Mouse (Mus musculus): ENCODE results near the gene Ets1. TPM values are rescaled to one million over a fixed set of nuclear protein-coding genes. Genes with fewer than 3 reads are reported as not detected.
A peak's percentile ranks its signal among the peaks of the same experiment; 100 is the strongest.

Ets1 gene
- polyA plus RNA-seq (2017; shearing (Covaris generic)): 100 to 1,000 TPM; 724 to 833 TPM

DNA sequence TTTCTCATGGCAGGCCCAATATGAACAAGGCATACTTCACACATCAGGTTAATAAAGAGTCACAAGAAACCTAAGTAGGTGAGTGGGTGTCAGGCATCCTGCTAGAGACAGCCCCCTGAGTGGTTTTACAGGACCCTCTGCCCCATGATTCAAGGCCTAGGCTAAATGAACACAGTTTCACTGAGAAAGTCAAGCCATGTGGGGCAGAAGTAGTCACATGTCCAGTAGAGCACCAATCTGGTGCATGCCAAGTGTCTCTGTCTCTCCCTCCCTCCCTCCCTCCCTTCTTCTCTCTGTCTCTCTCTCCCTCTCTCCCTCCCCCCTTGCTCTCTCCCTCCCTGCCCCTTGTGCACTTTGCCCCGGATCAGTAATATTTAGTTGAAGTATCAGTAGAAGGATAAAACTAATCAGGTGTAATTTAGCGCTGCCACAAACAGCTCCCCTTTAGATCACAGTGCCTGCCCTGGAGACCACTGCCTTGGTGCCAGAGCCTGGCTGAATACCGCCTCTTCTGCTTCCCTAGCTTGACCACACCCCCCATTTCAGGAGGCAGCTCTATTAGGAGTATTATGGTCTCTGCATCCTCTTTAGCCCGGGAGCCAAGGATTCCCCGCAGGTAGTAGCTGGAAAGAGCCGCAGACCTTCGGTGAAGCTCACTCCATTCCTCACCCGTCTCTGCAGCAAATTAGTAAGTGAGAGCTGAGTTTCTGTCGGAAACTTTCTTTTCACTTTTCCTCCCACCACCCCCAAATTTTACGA lies at the start of gene Ets1:
Ets1 (plus strand) TSS at position 595 of the 759 bp plus-strand sequence.
- peak; percentile 23 for ATAC-seq

DNA sequence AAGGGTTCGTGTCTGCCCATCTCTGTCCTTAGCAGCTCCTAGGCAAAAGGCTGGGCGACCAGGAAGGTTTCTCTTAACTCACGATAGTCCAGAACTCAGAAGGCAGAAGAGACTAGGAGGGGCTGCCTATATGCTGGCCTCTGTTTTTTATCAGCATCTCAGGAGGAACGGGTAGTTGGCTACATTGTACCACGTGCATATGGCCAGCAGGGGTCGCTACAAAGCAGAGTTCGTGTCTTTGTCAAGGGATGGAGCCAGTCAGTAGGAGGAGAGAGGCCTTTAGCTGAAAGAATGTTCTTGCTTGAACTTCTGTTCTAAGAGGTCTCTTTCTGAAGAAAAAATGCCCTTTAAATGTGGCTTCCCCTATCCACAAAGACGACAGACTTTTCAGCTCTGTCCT lies 46.1 kb upstream of the Ets1 start:
- ATAC-seq: no peak

DNA sequence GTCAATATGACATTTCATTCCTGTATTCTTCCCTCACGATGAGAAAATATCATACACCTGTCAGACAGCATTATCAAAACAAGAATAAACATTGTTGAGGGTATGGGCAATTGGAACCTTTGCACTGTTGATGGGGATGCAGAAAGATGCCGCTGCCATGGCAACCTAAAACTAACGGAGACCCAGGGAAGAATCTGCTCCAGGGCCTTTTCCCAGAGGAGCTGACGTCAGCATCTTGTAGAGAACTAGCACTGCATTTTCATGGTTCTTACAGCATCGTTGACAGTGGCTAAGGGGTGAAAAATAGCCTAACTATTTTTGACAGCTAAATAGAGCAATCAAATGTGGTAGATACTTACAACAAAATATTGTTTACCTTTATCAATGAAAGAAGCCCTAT lies 45.5 kb upstream of the Ets1 start:
- no peak for ATAC-seq

DNA sequence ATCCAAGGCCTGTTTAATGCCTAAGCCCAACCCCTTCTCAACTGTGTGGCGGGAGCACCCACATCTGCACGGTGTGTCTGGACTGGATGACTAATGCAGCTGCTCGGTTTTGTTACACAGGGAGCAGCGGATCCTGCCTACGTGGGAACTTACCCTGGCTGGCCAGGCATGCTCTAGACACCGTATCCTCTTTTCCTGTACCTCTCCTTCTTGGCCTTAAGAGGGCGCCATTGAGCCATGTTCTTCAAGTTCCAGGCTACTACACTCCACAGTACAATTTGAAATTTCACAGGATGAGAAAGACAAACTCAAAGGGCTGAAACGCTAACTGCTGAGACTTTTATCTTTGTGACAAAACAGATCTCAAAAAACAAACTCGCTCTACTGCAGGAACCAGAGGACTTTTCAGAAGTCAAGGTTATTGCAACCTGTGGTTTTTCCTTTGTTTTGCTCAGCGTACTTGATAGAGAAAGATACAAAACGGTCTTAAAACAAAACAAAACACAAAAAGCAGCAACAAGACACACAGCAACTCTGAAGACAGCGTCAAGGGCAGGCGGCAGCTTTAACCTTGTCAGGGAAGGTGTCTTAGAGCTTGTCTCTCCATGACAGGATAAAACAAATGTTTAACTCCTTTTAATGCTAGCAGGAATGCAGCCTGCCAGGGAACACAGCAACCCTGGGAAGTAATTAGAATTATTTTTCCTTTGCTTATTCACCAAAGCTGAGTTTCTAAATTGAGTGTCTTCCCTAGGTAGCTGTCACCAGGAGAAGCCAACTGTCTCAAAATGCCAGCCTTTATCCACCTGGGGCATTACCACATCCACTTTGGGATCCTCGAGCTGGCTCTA lies 44.1 kb upstream of the Ets1 start:
- peak; percentile 63 for ATAC-seq

DNA sequence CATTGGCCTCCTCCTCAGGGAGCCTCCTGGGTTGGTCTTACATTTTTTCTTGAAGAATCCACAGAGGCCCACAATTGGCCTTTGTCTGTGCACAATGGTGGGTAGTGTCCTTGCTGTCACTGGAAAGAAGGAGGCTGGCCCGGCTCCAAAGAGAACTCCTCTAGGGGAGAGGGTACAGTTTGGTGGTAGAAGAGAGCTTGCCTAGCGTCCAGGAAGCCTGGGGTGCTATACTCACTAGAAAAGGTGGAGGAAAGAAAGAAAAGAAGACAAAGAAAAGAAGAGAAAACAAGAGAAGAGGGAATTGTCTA lies 43.5 kb upstream of the Ets1 start:
- no peak for ATAC-seq

DNA sequence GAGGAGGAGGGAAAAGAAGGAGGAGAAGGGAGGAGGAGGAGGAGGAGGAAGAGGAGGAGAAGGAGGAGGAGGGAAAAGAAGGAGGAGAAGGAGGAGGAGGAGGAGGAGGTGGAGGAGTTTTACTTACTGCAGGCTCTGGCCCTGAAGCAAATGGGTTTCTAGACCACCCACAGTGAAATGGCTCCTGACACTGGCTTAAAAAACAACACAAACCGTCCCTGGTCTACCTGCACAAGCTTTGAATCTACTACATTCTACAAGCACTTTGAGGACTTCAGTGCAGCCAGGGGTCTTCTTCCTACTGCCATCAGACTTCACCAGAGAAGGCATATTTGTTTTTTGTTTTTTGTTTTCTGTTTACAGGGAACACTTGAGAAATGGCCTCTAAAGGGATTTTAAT lies 42.2 kb upstream of the Ets1 start:
- ATAC-seq: no peak

DNA sequence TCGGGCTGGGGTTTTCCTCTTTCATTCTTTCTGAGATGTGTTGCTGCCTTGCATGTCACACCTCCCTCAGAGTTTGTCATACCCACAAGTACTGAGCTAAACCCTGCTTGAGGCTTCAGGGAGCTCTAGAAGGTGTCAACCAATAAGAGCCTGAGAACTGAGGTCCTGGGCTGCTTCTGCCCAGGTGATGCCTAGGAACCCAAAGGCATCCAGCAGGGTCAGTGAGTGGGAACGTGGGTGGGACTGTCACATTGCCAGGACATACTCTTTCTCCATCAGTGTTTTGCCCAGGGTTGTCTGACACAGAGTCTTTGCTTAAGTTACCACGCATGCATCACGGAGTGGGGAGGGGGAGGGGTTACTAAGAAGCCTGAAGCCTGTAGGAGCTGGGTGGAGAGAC lies 41.7 kb upstream of the Ets1 start:
- peak; percentile 75 for ATAC-seq

DNA sequence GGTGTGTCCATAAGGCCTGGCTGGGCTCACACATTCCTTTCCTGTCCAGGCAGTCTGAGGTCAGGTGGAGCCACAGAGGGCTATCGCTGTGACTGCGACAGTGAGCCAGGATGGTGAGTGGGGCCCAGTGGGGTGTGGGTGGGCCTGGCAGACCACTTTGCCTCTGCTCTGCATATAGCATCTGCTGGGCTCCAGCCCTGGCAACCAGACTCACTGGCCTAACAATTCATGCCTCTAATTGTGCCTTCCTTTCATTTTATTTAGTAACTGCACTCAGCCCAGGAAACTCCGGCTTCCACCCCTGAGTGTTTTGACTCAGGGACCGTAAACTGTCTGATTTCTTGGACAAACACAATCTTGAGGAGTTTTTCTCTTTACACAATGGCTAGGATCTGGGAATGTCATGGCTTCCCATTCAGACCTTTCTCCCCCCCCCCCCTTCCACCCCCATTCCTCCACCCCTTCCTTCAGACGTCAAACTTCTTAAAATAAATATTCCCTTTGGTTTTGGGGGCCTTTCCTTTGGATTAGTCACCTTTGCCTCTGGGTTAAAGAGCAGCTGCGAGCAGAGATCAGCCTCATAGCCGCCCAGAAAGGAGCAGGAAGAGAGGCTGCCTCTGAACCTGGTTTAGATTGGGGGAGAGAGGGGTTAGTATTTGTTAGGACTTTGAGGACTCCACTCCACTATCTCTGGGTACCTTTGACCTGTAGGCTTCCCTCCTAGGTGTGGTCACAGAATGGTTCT lies 40.8 kb upstream of the Ets1 start:
- no peak for ATAC-seq

DNA sequence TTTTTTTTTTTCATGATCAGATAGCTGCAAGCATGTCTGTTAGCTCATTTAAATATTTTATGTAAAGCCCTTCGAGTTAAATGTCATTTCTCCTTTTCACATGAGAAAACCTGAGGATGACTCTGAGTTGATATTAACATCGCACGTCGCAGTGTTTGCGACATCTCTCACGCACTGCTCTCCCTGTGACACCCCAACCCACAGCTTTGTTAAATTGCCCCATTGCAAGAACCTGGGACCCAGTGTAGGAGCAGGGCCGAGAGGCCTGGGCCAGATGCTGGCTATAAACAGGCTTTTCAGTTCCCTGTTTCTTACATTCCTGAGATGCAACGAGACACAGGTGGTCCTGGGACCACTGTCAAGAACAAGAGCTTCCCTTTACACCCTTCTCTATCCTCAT lies 39.7 kb upstream of the Ets1 start:
- no peak for ATAC-seq

DNA sequence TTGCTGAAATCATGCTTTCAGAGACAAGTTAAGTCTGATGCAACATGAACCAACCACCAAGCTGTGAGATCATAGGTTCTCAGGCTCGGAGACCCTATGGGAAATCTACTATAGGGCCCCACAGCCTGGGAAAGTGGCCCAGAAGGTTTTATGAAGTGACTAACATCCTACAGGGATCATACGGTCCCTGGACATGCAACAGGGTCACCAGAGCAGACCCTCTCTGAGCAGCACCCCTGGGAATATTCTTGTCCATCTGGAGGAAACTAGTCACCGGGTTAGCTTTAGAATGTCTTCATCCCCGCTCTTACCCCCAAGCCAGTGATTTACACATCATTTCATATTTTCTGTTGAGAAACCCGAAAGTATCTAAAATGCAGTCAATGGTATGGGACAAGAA lies 34.1 kb upstream of the Ets1 start:
- ATAC-seq: no peak

DNA sequence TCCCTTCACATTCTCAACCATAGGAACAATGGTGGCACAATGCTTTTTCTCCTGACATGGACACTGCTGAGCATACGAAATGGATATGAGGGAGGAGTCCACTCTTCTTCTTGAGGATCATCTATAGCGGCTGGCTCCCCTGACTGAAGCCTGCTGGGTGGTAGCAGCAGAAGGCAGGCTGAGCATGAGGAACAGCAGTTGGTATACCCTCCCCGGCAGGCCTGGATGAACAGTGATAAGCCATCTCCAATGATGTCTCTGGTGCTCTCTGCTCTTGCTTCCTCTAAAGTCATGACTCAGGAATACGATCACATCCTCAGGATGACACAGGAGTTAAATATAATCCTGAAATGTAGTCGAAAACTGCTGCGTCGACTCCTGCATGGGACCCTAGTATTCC lies 32.9 kb upstream of the Ets1 start:
- no peak for ATAC-seq

DNA sequence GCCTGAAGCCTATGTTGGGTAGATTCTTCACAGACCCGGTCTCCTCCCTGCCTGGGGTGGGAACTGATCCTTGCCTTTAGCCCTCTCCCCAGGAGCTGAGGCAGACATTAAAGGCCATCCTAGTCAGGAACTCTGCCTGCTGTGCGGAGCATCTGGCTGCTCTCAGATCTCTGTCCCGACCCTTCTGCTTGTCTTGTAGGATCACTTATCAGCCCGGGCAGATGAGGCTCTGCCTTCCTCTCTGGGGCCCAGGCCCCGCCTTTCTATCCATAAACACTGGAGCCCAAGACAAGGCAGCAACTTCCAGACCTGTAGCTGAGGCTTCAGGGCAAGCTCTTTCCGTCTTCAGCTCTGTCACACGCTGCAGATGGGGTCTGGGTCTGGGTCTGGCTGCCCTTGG lies 28.8 kb upstream of the Ets1 start:
- ATAC-seq: no peak

DNA sequence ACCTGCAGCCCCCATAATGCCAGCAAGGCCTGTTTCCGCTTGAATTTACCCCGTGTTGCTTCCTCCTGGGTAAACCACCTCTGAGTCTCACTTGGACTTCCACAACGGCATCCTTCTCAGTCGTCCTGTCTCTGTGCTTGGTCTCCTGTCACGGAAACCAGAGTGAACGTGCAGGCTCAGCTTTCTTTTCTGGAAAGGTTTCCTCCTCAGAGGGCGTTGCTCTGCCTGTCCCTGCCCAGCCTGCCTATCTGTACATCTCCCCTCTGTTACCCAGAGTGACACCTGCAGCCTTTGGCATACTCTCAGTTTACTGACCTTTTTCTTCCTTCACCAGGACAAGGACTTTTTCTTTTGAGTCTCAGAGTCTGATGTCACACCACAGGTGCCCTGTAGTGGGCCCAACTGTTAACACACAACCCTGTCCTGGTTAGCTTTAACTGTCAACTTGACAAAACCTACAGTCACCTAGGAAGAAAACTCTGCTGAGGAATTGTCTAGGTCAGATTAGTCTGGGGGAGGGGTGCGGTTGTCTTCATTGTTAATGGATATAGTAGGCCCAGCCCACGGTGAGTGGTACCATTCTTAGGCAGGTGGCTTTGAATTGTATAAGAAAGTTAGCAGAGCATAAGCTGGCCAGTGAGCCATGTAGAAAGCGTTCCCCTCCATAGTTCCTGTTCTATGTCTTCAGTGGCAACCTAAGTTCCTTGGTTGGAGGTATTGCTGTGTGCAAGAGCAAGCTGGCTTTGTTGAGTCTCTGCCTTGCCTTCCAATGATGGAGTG lies 27.0 kb upstream of the Ets1 start:
- ATAC-seq: peak; percentile 65

DNA sequence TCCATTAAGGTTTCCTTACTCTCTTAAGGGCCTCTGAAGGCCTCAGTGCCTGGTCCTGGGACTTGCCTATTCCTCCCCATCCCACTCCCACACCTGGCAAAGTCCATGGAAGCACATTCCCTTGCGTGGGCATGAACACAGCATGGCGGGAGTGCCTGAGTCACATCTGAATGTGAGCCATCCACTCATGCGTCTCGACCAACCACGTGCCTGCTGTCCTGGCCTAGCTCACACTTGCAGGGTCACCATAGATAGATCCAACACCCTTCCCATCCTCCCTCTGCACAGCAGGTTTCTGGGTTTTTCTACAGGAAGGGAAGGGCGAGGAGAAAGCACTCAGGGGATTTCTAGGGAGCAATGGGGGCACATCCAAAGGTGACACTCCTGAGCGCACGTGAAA lies 25.8 kb upstream of the Ets1 start:
- ATAC-seq: no peak

DNA sequence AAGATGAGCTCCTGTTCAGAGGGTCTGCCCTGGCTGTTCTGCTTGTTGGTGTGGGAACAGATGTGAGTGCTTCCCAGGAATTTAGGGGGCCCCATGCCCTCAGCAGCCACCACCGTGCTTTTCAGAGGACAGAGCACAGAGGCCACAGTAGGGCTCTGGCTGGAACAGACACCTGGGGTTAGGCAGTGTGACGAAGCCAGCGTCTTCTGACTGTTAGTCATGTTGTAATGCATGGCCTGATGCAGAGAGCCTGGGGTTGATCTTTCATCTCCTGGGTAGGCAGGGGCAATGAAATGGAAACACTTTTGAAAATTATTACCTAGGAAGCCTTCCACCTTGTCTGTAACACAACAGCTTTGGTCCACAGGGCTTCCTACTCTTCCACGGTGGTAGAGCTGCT lies 25.4 kb upstream of the Ets1 start:
- ATAC-seq: no peak

DNA sequence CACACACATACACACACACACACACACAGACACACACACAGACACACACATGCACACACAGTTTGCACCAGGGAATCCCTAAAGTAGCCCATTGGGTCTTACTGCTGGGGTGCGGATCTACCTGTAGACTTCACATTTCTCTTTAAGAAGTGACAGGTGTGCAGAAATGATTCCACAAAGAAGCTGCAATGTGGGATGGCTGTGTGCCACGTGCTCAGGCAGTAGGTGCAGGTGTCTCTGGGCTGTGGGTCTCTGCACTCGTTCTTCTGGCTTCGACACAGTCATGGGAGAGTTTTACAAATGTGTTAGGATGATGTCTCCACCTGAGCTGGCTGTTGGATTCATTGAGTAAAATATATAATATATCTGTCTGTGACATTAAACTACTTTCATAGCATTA lies 24.7 kb upstream of the Ets1 start:
- no peak for ATAC-seq

DNA sequence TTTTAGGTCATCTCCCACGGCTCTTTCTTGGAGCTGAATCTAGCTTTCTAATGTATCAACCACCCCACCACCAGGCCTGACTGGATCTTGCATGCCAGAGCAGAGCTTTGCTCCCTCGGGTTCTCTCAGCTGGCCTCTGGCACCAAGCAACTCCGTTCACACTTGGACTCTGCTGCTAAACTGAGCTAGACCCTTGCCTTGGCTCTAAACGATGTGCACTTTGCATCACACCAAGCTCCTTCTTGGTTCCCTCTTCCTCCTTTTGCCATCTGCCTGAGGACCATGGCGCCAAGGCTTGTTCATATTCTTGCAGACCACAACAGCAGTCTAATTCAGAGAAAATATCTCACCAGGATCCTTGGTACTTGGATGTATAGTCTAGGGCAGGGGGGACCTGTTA lies 23.6 kb upstream of the Ets1 start:
- no peak for ATAC-seq

DNA sequence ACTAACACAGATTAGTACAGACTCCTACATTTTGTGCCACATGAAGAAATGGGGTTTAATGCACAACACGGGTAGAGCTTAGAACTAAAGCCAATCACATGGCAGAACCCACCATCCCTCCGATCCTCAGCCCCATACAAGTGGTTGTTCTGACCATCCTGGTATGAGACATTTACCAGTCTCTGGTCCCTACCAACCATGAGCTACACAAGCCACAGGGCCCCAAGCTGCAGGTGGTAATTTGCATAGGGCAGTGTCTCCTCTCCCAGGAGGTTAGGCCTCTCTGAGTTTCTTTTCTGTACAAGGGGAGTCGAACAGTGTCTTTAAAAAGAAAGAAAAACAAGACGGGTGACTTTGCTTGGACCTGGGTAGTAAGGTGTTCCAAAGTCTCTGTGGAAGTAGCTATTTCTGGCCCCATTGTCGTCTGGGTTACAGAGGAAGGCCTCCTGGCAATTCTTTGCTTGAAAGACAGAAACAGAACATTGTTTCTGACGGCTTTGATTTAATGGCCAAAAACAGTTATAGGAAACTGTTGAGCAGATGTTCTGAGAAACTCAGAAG lies 23.1 kb upstream of the Ets1 start:
- peak; percentile 35 for ATAC-seq

DNA sequence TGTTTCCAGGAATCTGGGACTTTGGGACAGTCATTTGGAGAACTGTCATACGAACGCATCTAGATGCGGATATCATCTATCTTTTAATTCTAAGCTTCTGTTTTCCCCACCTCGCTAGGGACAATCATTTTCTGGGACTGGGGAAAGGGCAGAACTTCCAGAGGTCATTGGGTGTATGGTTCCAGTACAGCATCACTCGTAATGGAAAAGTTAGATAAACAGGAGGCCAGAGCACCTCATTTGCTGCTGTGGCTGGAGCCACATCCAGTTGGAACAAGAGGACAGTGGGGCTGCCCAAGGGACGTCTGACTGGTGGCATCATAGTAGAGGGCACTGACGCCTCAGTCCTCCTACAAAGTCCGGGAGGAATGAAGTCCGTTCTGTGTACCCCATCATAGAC lies 21.8 kb upstream of the Ets1 start:
- ATAC-seq: no peak

DNA sequence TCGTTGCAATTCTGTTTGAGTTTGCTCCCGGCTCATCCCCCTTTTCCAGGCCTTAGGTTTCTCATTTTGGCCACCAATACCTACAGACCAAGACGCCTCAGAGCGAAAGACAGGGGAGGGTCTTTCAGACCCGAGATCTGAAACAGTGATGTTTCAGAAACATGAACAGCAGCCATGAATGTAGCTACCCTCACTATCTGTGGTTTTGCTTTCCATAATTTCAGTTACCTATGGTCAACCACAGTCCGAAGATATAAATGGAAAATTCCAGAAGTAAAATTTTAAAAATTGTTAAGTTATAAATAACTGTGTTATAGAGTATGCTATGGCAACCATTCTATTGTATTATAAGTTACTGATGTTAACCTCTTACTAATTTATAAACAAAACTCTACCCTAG lies 20.6 kb upstream of the Ets1 start:
- no peak for ATAC-seq

DNA sequence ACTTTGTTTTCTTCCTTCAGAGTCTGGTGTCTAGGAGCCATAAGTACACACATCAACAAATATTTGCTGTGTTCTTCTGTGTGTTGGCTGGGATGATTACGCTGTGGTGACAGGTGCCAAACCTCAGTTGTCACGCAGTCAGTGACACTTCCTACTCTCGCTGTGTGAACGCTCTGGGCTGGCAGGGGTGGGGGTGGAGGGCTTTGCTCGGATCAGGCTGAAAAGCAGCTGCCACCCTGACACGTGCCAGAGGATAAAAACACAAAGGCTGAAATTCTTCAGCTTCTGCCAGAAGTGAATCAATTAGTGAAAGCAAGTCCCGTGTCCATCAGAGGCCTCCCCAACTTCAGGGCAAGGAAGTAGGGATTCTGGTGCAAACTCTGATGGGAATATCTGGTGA lies 20.0 kb upstream of the Ets1 start:
- peak; percentile 89 for ATAC-seq
